Mouse (Mus musculus) heart, postnatal 0 days (tissue): ENCODE data around the gene Stx4a. TPM values are rescaled to one million over a fixed set of nuclear protein-coding genes. Genes with fewer than 3 reads are reported as not detected.

Experiments
- ATAC-seq: fragments of 200-750 bp; cut with Nextera tagmentation; 2 replicates; pipeline ENCODE4 v1.8.0; 2017; ENCODE audit warnings: low read depth, moderate number of reproducible peaks, moderate library complexity; ENCODE audit not compliant: insufficient read depth
- DNase-seq: peaks from one replicate; pipeline ENCODE4 v3.0.0-alpha.2; 2016; ENCODE audit warnings: low spot score
- H3K27ac ChIP-seq: fragments of 300-500 bp; sonication (generic); 2 replicates; pipeline ENCODE4 v1.5.1; 2014; ENCODE audit warnings: low read depth, mild to moderate bottlenecking
- H3K27me3 ChIP-seq: fragments of 300-500 bp; sonication (generic); 2 replicates; pipeline ENCODE4 v1.6.1; 2014; ENCODE audit warnings: low read length, mixed read lengths; ENCODE audit not compliant: control insufficient read depth, insufficient read depth
- H3K36me3 ChIP-seq: fragments of 300-500 bp; sonication (generic); replicated peaks from 2 replicates; pipeline ENCODE4 v1.6.1; 2014; ENCODE audit warnings: low read length, mixed read lengths; ENCODE audit not compliant: control insufficient read depth, insufficient read depth
- H3K4me1 ChIP-seq: fragments of 300-500 bp; sonication (generic); 2 replicates; pipeline ENCODE4 v1.6.1; 2014; ENCODE audit warnings: antibody characterized with exemption; ENCODE audit not compliant: control insufficient read depth, insufficient read depth
- H3K4me2 ChIP-seq: fragments of 300-500 bp; sonication (generic); 2 replicates; pipeline ENCODE4 v1.6.1; 2014; ENCODE audit warnings: low read depth, mild to moderate bottlenecking, low read length, moderate library complexity
- H3K4me3 ChIP-seq: fragments of 300-500 bp; sonication (generic); 2 replicates; pipeline ENCODE4 v1.5.1; 2014; ENCODE audit warnings: low read depth, low read length
- H3K9ac ChIP-seq: fragments of 300-500 bp; sonication (generic); replicated peaks from 2 replicates; pipeline ENCODE4 v1.6.1; 2014; ENCODE audit warnings: low read depth, low read length, mixed read lengths
- H3K9me3 ChIP-seq: fragments of 300-500 bp; sonication (generic); replicated peaks from 2 replicates; pipeline ENCODE4 v1.6.1; 2016; ENCODE audit warnings: low read length; ENCODE audit not compliant: control insufficient read depth
- CTCF ChIP-seq: IDR thresholded peaks from 2 replicates; pipeline ENCODE4 v1.5.1; 2016; ENCODE audit warnings: antibody characterized with exemption, control low read depth, low read depth
- EP300 ChIP-seq: IDR thresholded peaks from 2 replicates; pipeline ENCODE4 v1.6.1; 2016; ENCODE audit warnings: antibody characterized with exemption, low read depth
- WGBS: fragments of 180-500 bp; shearing (Covaris S2); extraction: QIAGEN DNeasy Blood & Tissue Kit; methylation state at CpG from one replicate; pipeline ENCODE4 v1.1.7; 2014; 5-methylcytosine and 5-hydroxymethylcytosine counted together
- polyA plus RNA-seq: library from polyadenylated mRNA; unstranded; fragments of >200 nt; fragmentation: Nextera tagmentation; extraction: Ambion mirVana; gene quantifications from 2 replicates; pipeline ENCODE4 v1.2.1, GENCODE M21; 2015
- total RNA-seq: library from RNA; depleted of rRNA; stranded (reverse); fragments of >200 nt; gene quantifications from 2 replicates; pipeline ENCODE4 v1.2.3, GENCODE M21; 2014; ENCODE audit warnings: low replicate concordance

Gene Stx4a
- total and polyA plus RNA-seq, 2 experiments from 2014 or later, result 14.5 to 46.5 TPM

DNA sequence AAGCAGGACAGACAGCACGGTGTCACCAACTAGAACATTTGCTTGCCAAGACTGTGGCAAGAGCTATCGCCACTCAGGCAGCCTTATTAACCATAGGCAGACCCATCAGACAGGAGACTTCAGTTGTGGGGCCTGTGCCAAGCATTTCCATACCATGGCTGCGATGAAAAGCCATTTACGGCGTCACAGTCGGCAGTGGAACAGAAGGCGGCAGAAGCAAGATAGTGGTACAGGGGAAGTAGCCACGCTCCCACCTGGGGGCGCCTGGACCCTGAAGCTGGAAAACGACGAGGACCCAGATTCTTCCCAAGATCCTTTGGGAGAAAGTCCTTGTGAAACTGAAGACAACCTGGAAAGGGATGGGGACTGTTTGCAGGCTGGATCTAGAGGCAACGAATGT lies 56.3 kb downstream of the Stx4a start:
- WGBS, result 81% methylated on average over 12 of the region's 12 CpGs
- Histone ChIP-seq H3K9me3 (no peaks in the 10 kb centered on the region), H3K27me3 (no peaks in the 10 kb centered on the region), H3K4me2 (no peak overlapping the region), H3K27ac (no peak overlapping the region), H3K4me1 (peaks cover 5% of the 10 kb centered on the region; the same call in 1 of the 2 replicates), H3K4me3 (no peak overlapping the region), H3K36me3 (peaks cover 65% of the 10 kb centered on the region), H3K9ac (no peak overlapping the region)
- DNase-seq, result no peak
- TF ChIP-seq EP300, result no peak
- TF ChIP-seq CTCF, result no peak
- no peak for ATAC-seq

DNA sequence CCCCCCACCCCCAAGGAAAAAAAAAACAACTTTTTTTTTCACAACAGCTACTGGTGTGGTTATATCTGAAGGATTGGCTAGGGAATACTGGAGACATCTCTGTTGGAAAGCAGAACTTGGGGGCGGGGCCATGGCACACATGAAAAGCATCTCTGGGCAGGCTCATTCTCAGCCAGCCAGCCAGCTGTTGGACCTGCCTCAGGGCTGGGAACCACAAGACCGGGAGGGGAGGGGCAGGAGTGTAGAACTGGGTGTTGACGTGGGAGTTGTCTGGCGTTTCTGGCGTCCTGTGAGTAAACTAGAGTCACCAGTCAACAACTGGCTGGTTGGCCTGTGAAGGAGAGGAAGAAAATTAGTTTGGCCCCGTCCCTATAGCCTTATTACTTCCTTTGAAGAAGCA lies 61.9 kb downstream of the Stx4a start:
- 55% methylated on average over 6 of the region's 6 CpGs for WGBS
- no peaks in the 10 kb centered on the region for H3K27me3 ChIP-seq
- ATAC-seq, result no peak; the same call in 1 of the 2 replicates
- no peaks in the 10 kb centered on the region for H3K4me1 ChIP-seq
- no peaks in the 10 kb centered on the region for H3K9me3 ChIP-seq
- peaks cover 76% of the 10 kb centered on the region for H3K36me3 ChIP-seq
- H3K4me3 ChIP-seq, result no peak overlapping the region
- no peak overlapping the region for H3K4me2 ChIP-seq
- no peak overlapping the region; the same call in 1 of the 2 replicates for H3K9ac ChIP-seq
- no peak for DNase-seq
- TF ChIP-seq EP300, result no peak
- no peak for TF ChIP-seq CTCF
- H3K27ac ChIP-seq, result no peak overlapping the region

DNA sequence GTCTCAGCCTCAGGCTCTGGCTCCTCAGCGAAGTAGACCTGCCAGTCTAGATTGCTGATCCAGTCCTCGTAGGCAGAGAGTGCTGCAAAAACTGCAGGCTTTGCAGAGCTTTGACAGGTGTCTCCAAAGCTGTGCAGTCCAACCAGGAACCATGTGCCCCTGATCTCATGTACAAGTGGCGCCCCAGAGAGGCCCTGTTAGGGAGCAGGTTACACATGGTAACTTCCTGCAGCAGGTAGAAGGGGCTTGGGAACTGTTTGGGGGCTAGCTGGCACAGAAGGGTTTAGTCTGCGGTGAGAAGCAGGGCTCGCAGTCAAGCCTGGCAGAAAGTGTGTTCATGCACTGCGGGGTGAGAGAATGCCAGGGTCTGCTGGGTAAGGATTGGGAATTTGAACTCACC lies 62.5 kb downstream of the Stx4a start:
- H3K9me3 ChIP-seq, result no peaks in the 10 kb centered on the region
- no peak overlapping the region for H3K4me2 ChIP-seq
- H3K27ac ChIP-seq, result no peak overlapping the region
- TF ChIP-seq EP300 (no peak), CTCF (no peak)
- no peaks in the 10 kb centered on the region for H3K27me3 ChIP-seq
- WGBS, result 83% methylated on average over 6 of the region's 6 CpGs
- no peaks in the 10 kb centered on the region for H3K4me1 ChIP-seq
- no peak overlapping the region for H3K9ac ChIP-seq
- no peak overlapping the region for H3K4me3 ChIP-seq
- DNase-seq (no peak), ATAC-seq (no peak)
- H3K36me3 ChIP-seq, result peaks cover 70% of the 10 kb centered on the region

DNA sequence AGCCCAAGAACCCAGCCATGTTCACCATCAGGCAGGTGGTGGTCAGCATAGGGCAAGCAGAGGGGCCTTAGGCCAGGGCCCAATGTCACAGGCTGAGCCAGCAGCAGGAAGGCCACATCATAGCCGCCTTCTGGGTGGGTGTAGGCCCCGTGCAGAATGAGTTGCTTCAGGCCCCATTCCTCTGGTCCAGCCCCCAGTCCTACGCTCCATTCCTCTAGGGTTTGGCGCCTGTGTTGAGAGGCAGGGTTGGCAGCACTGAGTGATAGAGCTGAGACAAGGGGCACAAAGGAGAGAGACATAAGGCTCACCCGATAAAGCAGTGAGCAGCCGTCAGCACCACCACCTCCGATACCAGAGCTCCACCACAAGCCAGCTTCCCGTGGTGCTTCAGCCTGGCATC lies 63.1 kb downstream of the Stx4a start:
- Histone ChIP-seq H3K9ac (no peak overlapping the region), H3K27me3 (no peaks in the 10 kb centered on the region), H3K27ac (no peak overlapping the region), H3K4me2 (no peak overlapping the region), H3K36me3 (peaks cover 69% of the 10 kb centered on the region), H3K4me1 (no peaks in the 10 kb centered on the region), H3K9me3 (no peaks in the 10 kb centered on the region), H3K4me3 (no peak overlapping the region)
- WGBS, result 65% methylated on average over 8 of the region's 8 CpGs
- DNase-seq, result no peak
- TF ChIP-seq EP300 (no peak), CTCF (no peak)
- ATAC-seq, result no peak

DNA sequence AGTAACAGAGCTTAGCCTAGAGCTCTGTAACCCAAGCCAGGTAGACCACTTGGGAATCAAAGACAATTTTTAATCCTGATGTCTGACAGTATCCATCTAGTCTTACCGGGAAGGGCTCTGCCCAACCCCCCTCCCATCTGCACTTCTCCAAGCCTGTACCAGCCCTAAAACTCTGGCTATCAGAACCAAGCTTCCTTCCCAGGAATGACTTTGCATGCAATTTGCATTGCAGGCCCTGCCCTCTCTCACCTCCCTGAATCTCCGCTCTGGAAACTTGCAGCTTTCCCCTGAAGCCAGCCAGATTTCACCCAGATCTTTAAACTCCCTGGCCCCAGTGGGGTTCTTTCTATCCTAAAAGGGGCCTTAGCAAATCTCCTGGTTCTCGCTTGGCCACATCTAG lies 63.7 kb downstream of the Stx4a start:
- Histone ChIP-seq H3K36me3 (peaks cover 68% of the 10 kb centered on the region), H3K27ac (no peak overlapping the region), H3K27me3 (no peaks in the 10 kb centered on the region), H3K4me2 (no peak overlapping the region), H3K9me3 (no peaks in the 10 kb centered on the region), H3K4me1 (no peaks in the 10 kb centered on the region), H3K9ac (no peak overlapping the region), H3K4me3 (no peak overlapping the region)
- ATAC-seq (no peak), DNase-seq (no peak)
- WGBS, result 76% methylated on average over 3 of the region's 3 CpGs
- TF ChIP-seq CTCF, result no peak
- no peak for TF ChIP-seq EP300

DNA sequence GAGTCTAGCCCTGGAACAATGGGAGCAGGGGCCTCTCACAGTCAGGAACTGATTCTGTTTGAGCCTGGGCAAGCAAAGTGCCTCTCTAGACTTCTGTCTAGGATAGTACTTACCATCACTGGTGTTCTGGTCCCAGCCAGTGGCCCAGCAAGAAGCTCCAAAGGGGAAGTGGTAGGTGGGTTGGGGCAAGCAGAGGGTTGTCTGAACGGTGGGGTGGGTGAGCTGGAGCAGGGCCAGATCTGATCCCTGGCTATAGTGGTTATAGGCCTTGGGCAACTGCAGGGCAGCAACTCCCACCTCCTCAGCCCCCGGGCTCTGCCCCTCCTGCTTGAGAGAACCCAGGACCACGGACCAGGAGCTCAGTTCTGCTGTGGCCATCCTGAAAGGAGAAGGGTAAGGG lies 64.7 kb downstream of the Stx4a start:
- H3K36me3 ChIP-seq, result peaks cover 63% of the 10 kb centered on the region
- ATAC-seq (no peak), DNase-seq (no peak)
- 52% methylated on average over 3 of the region's 3 CpGs for WGBS
- H3K4me1 ChIP-seq, result no peaks in the 10 kb centered on the region
- H3K9me3 ChIP-seq, result no peaks in the 10 kb centered on the region
- no peaks in the 10 kb centered on the region for H3K27me3 ChIP-seq
- no peak overlapping the region for H3K4me3 ChIP-seq
- H3K4me2 ChIP-seq, result no peak overlapping the region
- H3K9ac ChIP-seq, result no peak overlapping the region
- TF ChIP-seq CTCF (no peak), EP300 (no peak)
- H3K27ac ChIP-seq, result no peak overlapping the region
